Mouse (Mus musculus): ENCODE results near the gene Nmu. TPM values are rescaled to one million over a fixed set of nuclear protein-coding genes. Genes with fewer than 3 reads are reported as not detected.

Gene Nmu
- polyA plus RNA-seq, 1 experiment = 0.18 TPM

- peak in 1 of 2 experiments; percentile 15 for DNase-seq (ENCODE audit: extremely low spot score in 1 of 2, low spot score in 1 of 2)
These were observed 42.1 kb downstream of the Nmu start for GRCm38 (mm10) chr5:76321249-76322196.

GRCm38 (mm10) chr5:76308206-76308605, 55.4 kb downstream of the Nmu start:
- DNase-seq (ENCODE audit: extremely low spot score in 1 of 2, low spot score in 1 of 2) = no peak

- no peak for DNase-seq (ENCODE audit: extremely low spot score in 1 of 2, low spot score in 1 of 2)
These were observed 57.3 kb downstream of the Nmu start for GRCm38 (mm10) chr5:76306261-76306660.

- DNase-seq (ENCODE audit: extremely low spot score in 1 of 2, low spot score in 1 of 2) = no peak
These were observed 58.0 kb downstream of the Nmu start for GRCm38 (mm10) chr5:76305616-76306015.

GRCm38 (mm10) chr5:76304452-76305341, 58.9 kb downstream of the Nmu start, which contains the start of gene Clock:
TSS of gene Clock (minus strand) at chr5:76304792.
- peak; percentile 77 to 89 for DNase-seq (ENCODE audit: extremely low spot score in 1 of 2, low spot score in 1 of 2)

- peak; percentile 11 to 75 for DNase-seq (ENCODE audit: extremely low spot score in 1 of 2, low spot score in 1 of 2)
These were observed 59.7 kb downstream of the Nmu start for GRCm38 (mm10) chr5:76303745-76304451.

GRCm38 (mm10) chr5:76303379-76303744, 60.2 kb downstream of the Nmu start:
- no peak for DNase-seq (ENCODE audit: extremely low spot score in 1 of 2, low spot score in 1 of 2)

- no peak for DNase-seq (ENCODE audit: extremely low spot score in 1 of 2, low spot score in 1 of 2)
These were observed 61.6 kb downstream of the Nmu start for GRCm38 (mm10) chr5:76302009-76302408.

GRCm38 (mm10) chr5:76289234-76289691, 74.3 kb downstream of the Nmu start:
- no peak for DNase-seq (ENCODE audit: extremely low spot score in 1 of 2, low spot score in 1 of 2)

GRCm38 (mm10) chr5:76288256-76288655, 75.3 kb downstream of the Nmu start:
- DNase-seq (ENCODE audit: extremely low spot score in 1 of 2, low spot score in 1 of 2) = no peak

- no peak for DNase-seq (ENCODE audit: extremely low spot score in 1 of 2, low spot score in 1 of 2)
These were observed 76.5 kb downstream of the Nmu start for GRCm38 (mm10) chr5:76287062-76287461.

- DNase-seq (ENCODE audit: extremely low spot score in 1 of 2, low spot score in 1 of 2) = no peak
These were observed 77.9 kb downstream of the Nmu start for GRCm38 (mm10) chr5:76285699-76286098.

GRCm38 (mm10) chr5:76283890-76284289, 79.7 kb downstream of the Nmu start:
- DNase-seq (ENCODE audit: extremely low spot score in 1 of 2, low spot score in 1 of 2) = no peak

Other genes with a start within 250 kb of the Nmu start
- 18.9 and 19.8 TPM in 2 replicates for gene Srd5a3, start 223.5 kb downstream of the Nmu start, polyA plus RNA-seq (2012; rRNA removed)
- 40.3 and 41.2 TPM in 2 replicates for gene Tmem165, start 179.9 kb downstream of the Nmu start, polyA plus RNA-seq (2012; rRNA removed)
- 21.7 and 24.0 TPM in 2 replicates for gene Clock, start 59.0 kb downstream of the Nmu start, polyA plus RNA-seq (2012; rRNA removed)
- not detected in 2 replicates for gene Pdcl2, start 32.6 kb downstream of the Nmu start, polyA plus RNA-seq (2012; rRNA removed)
- gene Gm7271, start 120.3 kb upstream of the Nmu start, polyA plus RNA-seq (2012; rRNA removed) = not detected in 2 replicates
- gene Exoc1, start 165.5 kb upstream of the Nmu start, polyA plus RNA-seq (2012; rRNA removed) = 92.8 and 114 TPM in 2 replicates
- gene Cep135, start 224.9 kb upstream of the Nmu start, polyA plus RNA-seq (2012; rRNA removed) = 6.7 and 8.0 TPM in 2 replicates

All from frontal cortex, adult 2 months (tissue).